Mouse (Mus musculus) ES-E14 (cell line): ENCODE data around the gene Calm3.

Experiments used
- CHD2 ChIP-seq: IDR thresholded peaks from 2 replicates; pipeline ENCODE4 v1.6.1; 2014; ENCODE audit warnings: mild to moderate bottlenecking, low read depth, low read length, inconsistent platforms
- MAFK ChIP-seq: IDR thresholded peaks from 2 replicates; pipeline ENCODE4 v1.6.1; 2014; ENCODE audit warnings: mild to moderate bottlenecking, low read depth, low read length, inconsistent platforms; ENCODE audit not compliant: insufficient read depth
- ZNF384 ChIP-seq: IDR thresholded peaks from 2 replicates; pipeline ENCODE4 v1.6.1; 2012; ENCODE audit warnings: low read depth, low read length, inconsistent platforms

DNA sequence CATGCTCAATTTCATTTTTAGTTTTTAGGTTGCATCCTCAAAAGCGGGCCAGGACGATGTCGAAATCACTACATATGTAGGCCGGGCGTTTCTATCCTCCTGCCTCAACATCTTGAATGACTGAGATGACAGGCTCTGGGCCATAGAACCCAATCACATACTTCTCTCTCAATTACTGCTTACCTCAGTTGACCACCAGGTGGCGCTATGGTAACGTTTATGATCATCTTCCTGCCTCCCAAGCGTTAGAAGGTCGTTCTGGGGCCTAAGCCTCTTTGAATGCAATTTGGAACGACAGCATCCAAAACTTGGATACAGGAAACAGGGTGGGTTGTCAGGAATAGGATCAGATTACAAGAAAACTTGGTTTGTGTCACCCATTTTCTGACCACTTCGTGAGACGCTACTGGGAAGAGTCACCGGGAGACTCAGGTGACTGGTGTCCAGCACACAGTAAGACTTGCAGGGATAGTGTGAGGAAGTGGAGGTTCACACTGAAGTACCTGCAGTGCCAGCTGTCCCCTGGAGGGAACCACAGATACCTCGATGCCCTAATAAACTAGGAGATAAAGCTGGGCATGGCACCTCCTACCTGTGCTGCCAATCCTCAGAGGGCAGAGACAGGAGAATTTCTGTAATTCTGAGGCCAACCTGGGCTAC, 8.2 kb upstream of the Calm3 start:
- TF ChIP-seq MAFK (no peak), CHD2 (no peak), ZNF384 (no peak)
